Mouse (Mus musculus) cerebellum, adult 2 months (tissue): ENCODE results near the gene Pik3c2g.

ENCODE experiments used
- CTCF ChIP-seq: fragments of 200-500 bp; IDR thresholded peaks from 2 replicates; pipeline ENCODE4 v1.5.1; 2011; ENCODE audit warnings: low read depth, mild to moderate bottlenecking, control low read depth, low read length, moderate library complexity, borderline replicate concordance; ENCODE audit not compliant: insufficient read depth
- POLR2A ChIP-seq: fragments of 200-500 bp; IDR thresholded peaks from 2 replicates; pipeline ENCODE4 v1.6.1; 2011; ENCODE audit warnings: low read length, control low read depth, borderline replicate concordance; ENCODE audit not compliant: insufficient read depth

DNA sequence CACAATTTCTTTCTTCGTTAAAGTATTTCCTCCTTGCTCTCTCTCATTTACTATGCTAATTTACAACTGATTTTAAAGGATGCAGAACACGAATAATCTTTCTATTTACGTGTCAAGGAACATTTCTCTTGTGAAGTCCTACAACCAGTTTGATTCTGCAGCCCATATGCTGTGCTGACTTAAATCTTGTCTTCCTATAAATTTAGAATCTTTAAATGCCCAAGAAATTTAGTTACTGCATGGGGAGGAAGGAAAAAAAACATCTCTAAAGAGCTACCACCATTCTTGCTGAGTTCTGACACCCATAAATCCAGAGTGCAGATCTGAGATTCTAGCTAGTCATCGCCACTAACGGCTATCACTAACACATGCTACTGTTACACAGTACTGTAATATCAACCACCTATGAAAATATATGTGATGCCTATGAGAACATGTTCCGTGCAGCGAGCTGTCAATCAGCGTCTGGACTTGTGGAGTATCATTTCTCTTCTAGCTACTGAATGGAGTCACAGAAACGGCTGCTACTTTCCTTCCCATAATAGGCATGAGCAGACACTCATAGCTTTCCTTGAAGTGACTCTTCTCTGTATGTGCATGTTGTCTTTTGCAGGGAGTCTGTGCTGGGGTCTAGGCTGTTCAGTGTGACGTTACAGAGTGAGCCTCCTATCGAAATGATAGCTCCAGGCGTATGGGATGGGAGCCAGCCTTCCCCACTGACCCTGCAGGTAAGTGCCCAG is 155.8 kb downstream of the Pik3c2g start:
- no peak for TF ChIP-seq CTCF
- no peak for TF ChIP-seq POLR2A
